Mouse (Mus musculus): ENCODE data around the gene Sox10.

- TF ChIP-seq POLR2A (IDR thresholded peaks at IDR 0.05; ENCODE audit: insufficient read depth, low read depth, low read length): no peak
- no peak for TF ChIP-seq CTCF (IDR thresholded peaks at IDR 0.05; ENCODE audit: insufficient read depth, low read depth, low read length)
Observed at GRCm38 (mm10) chr15:79123751-79124150, 41.3 kb downstream of the Sox10 start.
